Mouse (Mus musculus) brain, embryonic 14.5 days (tissue): ENCODE measurements at regions not wholly inside any gene's neighbourhood (a gene's known extent, or its start where the extent isn't known, plus 50 kb on each side); places are given as distances from the start of the nearest gene placed in this dataset.

Experiments
- CTCF ChIP-seq: fragments of 200-500 bp; IDR thresholded peaks from 2 replicates; pipeline ENCODE4 v1.5.1; 2012; ENCODE audit warnings: inconsistent platforms, mild to moderate bottlenecking, moderate library complexity, borderline replicate concordance; ENCODE audit not compliant: insufficient read depth, insufficient read length; ENCODE audit errors: extremely low read depth
- POLR2A ChIP-seq: fragments of 200-500 bp; IDR thresholded peaks from 2 replicates; pipeline ENCODE4 v1.6.1; 2012; ENCODE audit warnings: mild to moderate bottlenecking, inconsistent platforms, borderline replicate concordance; ENCODE audit not compliant: poor library complexity, insufficient read depth, insufficient read length, severe bottlenecking; ENCODE audit errors: extremely low read depth

DNA sequence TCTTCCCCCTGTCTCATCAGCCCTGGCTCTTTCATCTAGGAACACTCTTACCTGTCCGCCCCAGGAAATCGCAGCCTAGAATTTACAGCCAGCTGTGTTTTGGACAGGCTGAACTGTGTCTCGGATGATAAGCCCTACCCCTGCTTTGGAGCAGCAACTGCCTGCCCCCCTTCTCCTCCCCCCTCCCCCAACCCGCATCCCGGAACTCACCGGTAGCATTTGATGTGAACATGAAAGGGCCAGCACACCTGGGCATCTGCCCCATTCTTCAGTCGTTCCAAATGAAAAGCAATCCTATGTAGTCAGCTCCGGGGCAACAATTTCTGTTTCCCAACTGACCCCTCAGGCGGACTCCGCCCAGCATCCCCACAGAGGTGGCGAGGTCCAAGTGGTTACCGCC lies 130.1 kb upstream of the Ctnnb1 start:
- no peak for TF ChIP-seq CTCF
- TF ChIP-seq POLR2A = no peak
